Mouse (Mus musculus) adrenal gland, adult 2 months (tissue): Measurements from ENCODE around the gene Cops4. TPM values are rescaled to one million over a fixed set of nuclear protein-coding genes. Genes with fewer than 3 reads are reported as not detected.

Source experiments
- DNase-seq: peaks from one replicate; pipeline ENCODE4 v3.0.0; 2021
- polyA plus RNA-seq: library from polyadenylated mRNA; depleted of rRNA; stranded (reverse); fragments of >200 nt; gene quantifications from 2 replicates; pipeline ENCODE4 v1.2.3, GENCODE M21; 2012
- total RNA-seq, 2 experiments: library from RNA; stranded (reverse); gene quantifications; 2 replicates each; pipeline ENCODE4 v1.2.3; 2021

Gene Cops4
- total and polyA plus RNA-seq, 3 experiments: 8.5 to 79.5 (median 78.9) TPM

GRCm38 (mm10) chr5:100536638-100537037 lies 18.5 kb downstream of the Cops4 start:
- DNase-seq: peak; percentile 23

GRCm38 (mm10) chr5:100546294-100547080 lies 28.4 kb downstream of the Cops4 start:
- no peak for DNase-seq

GRCm38 (mm10) chr5:100548236-100548635 lies 30.1 kb downstream of the Cops4 start:
- DNase-seq: no peak

- no peak for DNase-seq
These were observed 31.2 kb downstream of the Cops4 start for GRCm38 (mm10) chr5:100549311-100549710.

- no peak for DNase-seq
These were observed 32.0 kb downstream of the Cops4 start for GRCm38 (mm10) chr5:100550151-100550550.

GRCm38 (mm10) chr5:100551952-100552351 lies 33.8 kb downstream of the Cops4 start:
- no peak for DNase-seq

- DNase-seq: no peak
These were observed 35.3 kb downstream of the Cops4 start for GRCm38 (mm10) chr5:100553426-100553825.

GRCm38 (mm10) chr5:100557019-100557418 lies 38.9 kb downstream of the Cops4 start:
- DNase-seq: no peak

GRCm38 (mm10) chr5:100557537-100557936 lies 39.4 kb downstream of the Cops4 start:
- DNase-seq: no peak

GRCm38 (mm10) chr5:100558783-100559182 lies 40.7 kb downstream of the Cops4 start:
- DNase-seq: no peak

- no peak for DNase-seq
These were observed 41.2 kb downstream of the Cops4 start for GRCm38 (mm10) chr5:100559357-100559756.

GRCm38 (mm10) chr5:100562702-100563101 lies 44.6 kb downstream of the Cops4 start:
- no peak for DNase-seq

GRCm38 (mm10) chr5:100566798-100567197 lies 48.7 kb downstream of the Cops4 start:
- no peak for DNase-seq

- no peak for DNase-seq
These were observed 49.3 kb downstream of the Cops4 start for GRCm38 (mm10) chr5:100567258-100568032.

- no peak for DNase-seq
These were observed 50.1 kb downstream of the Cops4 start for GRCm38 (mm10) chr5:100568177-100568576.

GRCm38 (mm10) chr5:100568802-100569201 lies 50.7 kb downstream of the Cops4 start:
- DNase-seq: no peak

- no peak for DNase-seq
These were observed 51.3 kb downstream of the Cops4 start for GRCm38 (mm10) chr5:100569250-100569934.

GRCm38 (mm10) chr5:100569997-100570595 lies 52.0 kb downstream of the Cops4 start:
- no peak for DNase-seq

GRCm38 (mm10) chr5:100570716-100571115 lies 52.6 kb downstream of the Cops4 start:
- no peak for DNase-seq

- DNase-seq: no peak
These were observed 54.0 kb downstream of the Cops4 start, which contains the start of gene Plac8 for GRCm38 (mm10) chr5:100572069-100572468. Plac8 (minus strand) TSS chr5:100572245.

- no peak for DNase-seq
These were observed 55.1 kb downstream of the Cops4 start for GRCm38 (mm10) chr5:100573256-100573655.

GRCm38 (mm10) chr5:100574771-100575170 lies 56.7 kb downstream of the Cops4 start:
- no peak for DNase-seq
